Mouse (Mus musculus): Measurements from ENCODE around the gene Fam53b. TPM values are rescaled to one million over a fixed set of nuclear protein-coding genes. Genes with fewer than 3 reads are reported as not detected.

The Fam53b gene
- polyA plus RNA-seq, 1 experiment = 22.1 TPM

DNA sequence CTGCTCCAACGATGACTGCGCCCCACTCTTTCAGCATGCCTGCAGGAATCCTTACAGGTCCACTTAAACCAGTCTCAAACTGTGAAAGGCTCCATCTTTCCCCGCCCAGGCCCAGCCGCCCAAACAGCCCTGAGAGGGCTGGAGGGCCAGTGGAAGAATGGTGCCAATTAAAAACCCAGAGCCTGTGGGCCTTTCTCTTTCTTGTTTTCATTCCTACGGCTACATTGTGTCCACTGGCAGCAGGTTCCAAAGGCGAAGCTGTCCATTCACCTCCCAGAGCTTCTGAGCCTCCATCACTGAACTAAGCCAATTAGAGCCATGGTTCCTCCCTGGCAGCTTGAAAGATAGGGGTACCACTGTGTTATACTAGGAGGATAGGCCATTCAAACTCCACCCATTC is 82.1 kb downstream of the Fam53b start:
- Histone ChIP-seq H3K4me1 (peaks cover 98% of the 10 kb centered on the region), H3K36me3 (replicated peaks; ENCODE audit: low read length) (peaks cover 86% of the 10 kb centered on the region)
- no peak for TF ChIP-seq GATA1 (IDR thresholded peaks at IDR 0.05; ENCODE audit: borderline replicate concordance, low read length)
- no peak for TF ChIP-seq FLI1 (IDR thresholded peaks at IDR 0.05; ENCODE audit: low read length)

DNA sequence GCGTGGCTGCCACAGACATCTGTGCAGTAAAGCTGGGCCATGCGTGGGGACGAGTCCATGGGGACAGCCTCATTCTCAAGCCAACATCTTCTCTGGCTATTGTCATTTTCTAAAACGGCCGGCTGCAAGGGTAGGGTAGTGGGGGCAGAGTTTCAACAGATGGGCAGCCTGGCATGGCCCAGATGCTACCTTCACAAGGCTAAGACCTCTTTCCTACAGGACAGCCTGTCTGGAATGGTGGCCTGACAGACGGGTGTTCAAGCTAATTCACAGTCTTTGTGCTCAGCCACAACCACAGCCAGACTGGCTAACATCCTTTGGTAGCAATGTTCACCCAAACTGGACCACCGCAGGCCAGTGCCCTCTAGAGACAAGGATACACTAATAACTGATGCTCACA is 83.2 kb downstream of the Fam53b start:
- Histone ChIP-seq H3K36me3 (replicated peaks; ENCODE audit: low read length) (peaks cover 92% of the 10 kb centered on the region), H3K4me3 (replicated peaks) (peak overlapping the region; percentile 10), H3K4me1 (peaks cover 97% of the 10 kb centered on the region), H3K27me3 (replicated peaks) (no peaks in the 10 kb centered on the region), H3K9me3 (no peaks in the 10 kb centered on the region)
- TF ChIP-seq FLI1 (IDR thresholded peaks at IDR 0.05; ENCODE audit: low read length) = no peak
- TF ChIP-seq GATA1 (IDR thresholded peaks at IDR 0.05; ENCODE audit: borderline replicate concordance, low read length) = no peak

More for the DNA sequence above, 82.1 kb downstream of the Fam53b start:
- H3K9me3 ChIP-seq = no peaks in the 10 kb centered on the region
- peak overlapping the region; percentile 46 for H3K4me3 ChIP-seq (replicated peaks)
- no peaks in the 10 kb centered on the region for H3K27me3 ChIP-seq (replicated peaks)

DNA sequence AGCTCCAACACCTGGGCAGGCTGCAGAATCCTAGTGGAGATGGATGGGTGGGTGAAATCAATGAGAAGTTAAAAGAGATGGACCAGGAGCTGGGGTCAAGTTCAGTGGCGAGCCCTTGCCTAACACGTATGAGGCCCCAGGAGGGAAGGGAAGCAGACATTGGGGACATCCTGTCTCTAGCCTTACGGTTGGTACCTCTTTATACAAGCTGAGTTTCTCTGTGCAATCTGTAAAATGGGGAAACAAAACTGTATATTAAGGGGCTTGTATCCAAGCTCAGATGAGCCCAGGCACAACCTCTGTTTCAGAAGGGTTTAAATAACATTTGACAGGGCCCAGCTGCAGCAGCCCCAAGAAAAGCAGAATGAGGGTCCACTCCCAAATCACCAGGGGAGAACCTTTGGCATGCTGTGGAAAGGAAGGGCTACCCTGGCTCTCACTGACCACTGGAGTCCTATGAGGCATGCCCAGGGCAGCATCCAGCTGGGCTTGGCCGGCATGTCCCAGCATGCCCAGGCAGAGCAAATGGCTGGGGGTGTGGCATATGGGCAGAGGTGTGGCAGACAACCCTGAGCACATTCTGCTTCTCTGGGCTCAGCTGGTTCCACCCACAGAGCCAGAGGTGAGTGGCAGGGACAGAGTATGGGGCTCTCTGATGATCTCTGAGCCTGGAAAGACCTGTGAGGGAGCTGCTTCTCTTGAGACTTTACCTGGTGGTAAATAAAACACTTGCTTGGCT is 84.4 kb downstream of the Fam53b start:
- Histone ChIP-seq H3K27me3 (replicated peaks) (no peaks in the 10 kb centered on the region), H3K4me1 (peaks cover 97% of the 10 kb centered on the region), H3K9me3 (no peaks in the 10 kb centered on the region), H3K36me3 (replicated peaks; ENCODE audit: low read length) (peaks cover 91% of the 10 kb centered on the region), H3K4me3 (replicated peaks) (peak overlapping the region; percentile 29)
- no peak for TF ChIP-seq GATA1 (IDR thresholded peaks at IDR 0.05; ENCODE audit: borderline replicate concordance, low read length)
- TF ChIP-seq FLI1 (IDR thresholded peaks at IDR 0.05; ENCODE audit: low read length) = no peak

DNA sequence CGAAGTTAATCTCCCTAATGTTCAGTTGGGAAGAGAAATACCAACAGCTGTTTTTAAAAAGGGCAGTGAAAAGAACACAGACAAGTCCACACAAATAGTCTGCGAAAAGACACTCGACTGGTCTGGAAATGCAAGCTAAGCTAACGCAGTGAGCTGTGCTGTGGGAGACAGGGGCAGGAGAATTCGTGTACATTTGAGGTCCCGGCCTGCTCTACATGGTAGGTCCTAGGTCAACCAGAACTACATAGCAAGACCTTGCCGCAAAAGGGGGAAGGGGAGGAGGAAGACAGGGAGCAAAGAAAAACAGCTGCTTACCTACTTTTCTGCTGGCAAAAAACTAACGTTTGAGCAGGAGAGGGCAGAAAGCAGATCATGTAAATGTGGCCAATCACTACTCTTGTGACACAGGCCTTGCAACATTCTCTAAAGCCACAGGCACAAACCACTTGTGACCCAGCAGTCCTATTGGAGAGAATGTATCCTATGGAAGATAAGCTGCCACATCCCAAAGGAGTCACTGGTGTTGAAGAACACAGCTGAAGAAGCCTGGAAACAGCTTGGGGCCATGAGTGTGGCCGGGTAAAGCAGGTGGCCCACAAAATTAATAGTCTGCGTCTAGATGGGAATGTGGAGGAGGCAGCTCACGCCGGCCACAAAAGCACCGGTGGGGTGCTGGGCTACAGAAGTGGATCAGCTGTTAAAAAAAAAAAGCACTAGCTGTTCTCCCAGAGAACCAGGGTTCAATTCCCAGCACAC is 87.4 kb downstream of the Fam53b start:
- Histone ChIP-seq H3K4me3 (replicated peaks) (peak overlapping the region; percentile 74), H3K9me3 (no peaks in the 10 kb centered on the region), H3K36me3 (replicated peaks; ENCODE audit: low read length) (peaks cover 88% of the 10 kb centered on the region), H3K4me1 (peaks cover 97% of the 10 kb centered on the region), H3K27me3 (replicated peaks) (no peaks in the 10 kb centered on the region)
- TF ChIP-seq GATA1 (IDR thresholded peaks at IDR 0.05; ENCODE audit: borderline replicate concordance, low read length) (no peak), FLI1 (IDR thresholded peaks at IDR 0.05; ENCODE audit: low read length) (no peak)

DNA sequence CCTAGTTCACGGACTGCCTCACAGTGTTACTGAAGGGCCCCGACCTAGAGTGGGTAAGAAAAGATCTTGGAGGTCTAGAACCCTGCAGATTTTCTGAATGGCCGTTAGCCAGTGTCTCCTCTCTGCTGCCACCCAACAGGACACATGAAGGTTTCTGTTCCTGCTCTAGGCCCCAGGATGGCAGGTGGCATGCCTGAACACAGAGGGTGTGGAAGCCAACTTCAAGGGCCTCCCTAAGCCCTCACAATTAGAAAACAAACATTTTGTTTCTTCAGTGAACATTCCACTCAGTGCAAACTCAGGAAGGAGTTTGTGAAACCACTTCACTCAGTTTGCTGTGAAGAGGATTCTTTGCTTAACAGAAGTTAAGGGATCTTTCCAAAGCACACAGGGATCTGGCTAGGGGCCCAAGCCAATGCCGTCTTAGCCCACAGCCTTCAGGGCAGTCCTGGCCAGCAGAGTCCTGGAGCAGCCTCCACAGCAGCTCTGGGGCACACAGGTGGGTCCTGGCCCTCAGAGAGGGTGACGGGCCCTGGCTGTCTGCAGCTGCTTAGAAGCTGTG is 89.1 kb downstream of the Fam53b start:
- Histone ChIP-seq H3K9me3 (no peaks in the 10 kb centered on the region), H3K36me3 (replicated peaks; ENCODE audit: low read length) (peaks cover 82% of the 10 kb centered on the region), H3K4me3 (replicated peaks) (peak overlapping the region; percentile 62), H3K4me1 (peaks cover 97% of the 10 kb centered on the region), H3K27me3 (replicated peaks) (no peaks in the 10 kb centered on the region)
- TF ChIP-seq GATA1 (IDR thresholded peaks at IDR 0.05; ENCODE audit: borderline replicate concordance, low read length) (no peak), FLI1 (IDR thresholded peaks at IDR 0.05; ENCODE audit: low read length) (no peak)

DNA sequence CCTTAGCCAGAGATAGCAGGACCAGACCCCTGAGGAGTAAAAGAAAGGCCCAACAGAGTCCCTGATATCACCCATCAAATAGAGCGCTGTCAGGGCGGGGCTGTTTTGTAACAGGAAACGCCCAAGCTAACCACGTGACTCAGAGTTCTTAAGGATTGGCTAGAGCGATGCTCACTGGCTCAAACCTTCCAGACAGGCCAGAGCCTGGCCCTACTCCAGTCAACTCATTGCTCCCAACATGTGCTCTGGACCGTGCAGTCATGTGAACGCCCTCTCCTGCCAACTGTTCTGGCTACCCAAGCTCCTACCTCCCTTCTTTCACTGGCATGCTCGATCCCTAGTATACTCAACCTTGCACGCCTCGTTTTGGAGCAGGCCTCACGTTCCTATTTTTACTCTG is 89.8 kb downstream of the Fam53b start:
- Histone ChIP-seq H3K36me3 (replicated peaks; ENCODE audit: low read length) (peaks cover 79% of the 10 kb centered on the region), H3K9me3 (no peaks in the 10 kb centered on the region), H3K27me3 (replicated peaks) (no peaks in the 10 kb centered on the region), H3K4me3 (replicated peaks) (peak overlapping the region; percentile 57), H3K4me1 (peaks cover 97% of the 10 kb centered on the region)
- TF ChIP-seq FLI1 (IDR thresholded peaks at IDR 0.05; ENCODE audit: low read length) (no peak), GATA1 (IDR thresholded peaks at IDR 0.05; ENCODE audit: borderline replicate concordance, low read length) (no peak)

DNA sequence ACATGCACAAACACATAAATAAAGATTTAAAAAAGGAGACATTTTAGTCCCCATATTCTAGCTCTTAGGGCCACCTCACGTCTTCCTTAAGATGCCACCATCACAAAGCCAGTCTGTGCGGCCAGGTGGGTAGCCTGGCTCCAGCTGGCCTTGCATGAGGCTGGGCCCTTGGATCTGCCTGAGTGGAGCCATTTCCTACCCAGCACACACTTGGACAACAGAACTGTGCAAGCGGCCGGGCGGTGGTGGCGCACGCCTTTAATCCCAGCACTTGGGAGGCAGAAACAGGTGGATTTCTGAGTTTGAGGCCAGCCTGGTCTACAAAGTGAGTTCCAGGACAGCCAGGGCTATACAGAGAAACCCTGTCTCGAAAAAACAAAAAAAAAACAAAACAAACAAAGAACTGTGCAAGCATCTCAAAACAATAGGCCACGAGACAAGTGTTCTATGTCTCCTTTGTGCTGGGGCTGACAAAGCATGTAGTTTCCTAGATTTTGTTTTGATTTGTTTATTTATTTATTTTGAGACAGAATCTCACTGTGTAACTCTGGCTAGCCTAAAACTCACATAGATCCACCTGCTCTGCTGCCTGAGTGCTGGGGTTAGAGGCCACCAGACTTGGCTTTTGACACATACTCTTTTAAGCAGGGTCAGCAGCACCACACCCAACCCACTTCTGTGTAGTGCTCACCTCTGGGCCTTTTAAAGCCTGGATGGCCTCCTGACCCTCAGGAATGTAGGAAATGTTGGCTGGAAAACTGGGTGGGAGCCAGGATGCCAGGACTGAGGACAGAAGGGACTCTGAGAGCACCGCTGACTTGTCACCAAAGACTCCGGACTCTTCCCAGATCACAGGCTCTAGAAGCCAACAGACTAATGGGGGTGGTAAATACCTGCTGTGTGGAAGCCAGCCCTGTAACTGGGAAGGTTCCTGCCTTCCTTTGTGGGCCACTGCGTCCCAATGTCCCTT is 91.0 kb downstream of the Fam53b start:
- TF ChIP-seq GATA1 (IDR thresholded peaks at IDR 0.05; ENCODE audit: borderline replicate concordance, low read length) = no peak
- TF ChIP-seq FLI1 (IDR thresholded peaks at IDR 0.05; ENCODE audit: low read length) = no peak
- H3K36me3 ChIP-seq (replicated peaks; ENCODE audit: low read length) = peaks cover 76% of the 10 kb centered on the region
- no peak overlapping the region for H3K4me3 ChIP-seq (replicated peaks)
- no peaks in the 10 kb centered on the region for H3K27me3 ChIP-seq (replicated peaks)
- no peaks in the 10 kb centered on the region for H3K9me3 ChIP-seq
- peaks cover 97% of the 10 kb centered on the region for H3K4me1 ChIP-seq

DNA sequence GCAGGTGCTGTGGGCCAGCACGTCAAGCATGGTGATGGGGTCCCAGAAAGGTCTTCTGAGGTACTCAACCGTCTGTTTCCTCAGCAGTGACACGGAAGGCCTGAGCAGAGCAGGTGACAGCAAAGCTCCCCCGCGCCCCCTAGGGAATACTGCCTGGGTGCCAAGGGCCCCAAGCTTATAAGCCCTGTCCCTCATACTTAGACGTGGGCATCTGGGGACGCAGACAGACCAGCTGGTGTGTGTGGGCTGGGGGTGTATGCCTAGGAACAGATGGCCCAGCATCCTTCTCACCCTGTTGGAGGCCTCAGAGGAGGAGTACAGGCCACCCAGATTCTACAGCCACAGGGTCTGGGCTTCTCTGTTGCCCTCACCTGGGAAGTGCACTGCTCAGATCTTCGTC is 93.1 kb downstream of the Fam53b start:
- Histone ChIP-seq H3K27me3 (replicated peaks) (no peaks in the 10 kb centered on the region), H3K36me3 (replicated peaks; ENCODE audit: low read length) (peaks cover 71% of the 10 kb centered on the region), H3K4me3 (replicated peaks) (peak overlapping the region; percentile 67), H3K4me1 (peaks cover 98% of the 10 kb centered on the region), H3K9me3 (no peaks in the 10 kb centered on the region)
- no peak for TF ChIP-seq GATA1 (IDR thresholded peaks at IDR 0.05; ENCODE audit: borderline replicate concordance, low read length)
- TF ChIP-seq FLI1 (IDR thresholded peaks at IDR 0.05; ENCODE audit: low read length) = no peak

DNA sequence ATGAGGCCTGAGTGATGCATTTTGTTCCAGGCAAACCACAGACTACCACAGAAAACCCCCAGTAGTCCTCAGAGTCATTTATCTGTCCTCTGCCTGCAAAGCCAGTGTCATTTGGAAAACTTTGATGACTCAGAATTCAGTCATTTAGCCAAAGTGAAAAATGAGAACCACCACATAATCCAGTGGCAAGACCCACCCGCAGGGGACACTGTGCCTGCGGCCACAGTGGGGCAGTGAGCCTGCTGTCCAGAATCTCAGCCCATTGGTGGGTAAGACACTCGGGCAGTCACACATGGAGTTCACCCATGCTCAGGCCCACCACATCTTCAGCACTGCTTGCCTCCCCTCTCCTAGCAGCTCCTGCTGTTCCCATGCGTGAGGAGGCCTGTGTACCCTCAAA is 94.1 kb downstream of the Fam53b start:
- Histone ChIP-seq H3K4me1 (peaks cover 98% of the 10 kb centered on the region), H3K27me3 (replicated peaks) (no peaks in the 10 kb centered on the region), H3K4me3 (replicated peaks) (peak overlapping the region; percentile 82), H3K36me3 (replicated peaks; ENCODE audit: low read length) (peaks cover 75% of the 10 kb centered on the region), H3K9me3 (no peaks in the 10 kb centered on the region)
- TF ChIP-seq GATA1 (IDR thresholded peaks at IDR 0.05; ENCODE audit: borderline replicate concordance, low read length) (peak; percentile 58; the same call in 1 of the 3 replicates), FLI1 (IDR thresholded peaks at IDR 0.05; ENCODE audit: low read length) (no peak)

Data from megakaryocyte, embryonic 14.5 days (primary cell).